Mouse (Mus musculus) cerebellum, adult 18-20 months (tissue): ENCODE results near the gene Gata5.
A peak's percentile ranks its signal among the peaks of the same experiment; 100 is the strongest.

Experiments
- DNase-seq, 2 experiments: peaks; one replicate each; pipeline ENCODE4 v3.0.0; 2021

Gene Gata5

GRCm38 (mm10) chr2:180306423-180307168 lies 27.9 kb downstream of the Gata5 start:
- DNase-seq, result peak; percentile 7 to 10

GRCm38 (mm10) chr2:180306009-180306408 lies 28.5 kb downstream of the Gata5 start:
- no peak for DNase-seq

GRCm38 (mm10) chr2:180305490-180305889 lies 29.0 kb downstream of the Gata5 start:
- DNase-seq, result no peak

- no peak for DNase-seq
These were observed 29.9 kb downstream of the Gata5 start for GRCm38 (mm10) chr2:180304554-180304953.

GRCm38 (mm10) chr2:180303468-180303867 lies 31.0 kb downstream of the Gata5 start:
- DNase-seq, result no peak

GRCm38 (mm10) chr2:180302201-180302600 lies 32.3 kb downstream of the Gata5 start:
- DNase-seq, result no peak

- DNase-seq, result no peak
These were observed 33.7 kb downstream of the Gata5 start for GRCm38 (mm10) chr2:180300771-180301170.

- no peak for DNase-seq
These were observed 34.2 kb downstream of the Gata5 start for GRCm38 (mm10) chr2:180300252-180300651.

- DNase-seq, result no peak
These were observed 41.6 kb downstream of the Gata5 start for GRCm38 (mm10) chr2:180292906-180293305.

GRCm38 (mm10) chr2:180292026-180292425 lies 42.5 kb downstream of the Gata5 start:
- DNase-seq, result no peak

GRCm38 (mm10) chr2:180291566-180291965 lies 42.9 kb downstream of the Gata5 start:
- no peak for DNase-seq

- no peak for DNase-seq
These were observed 44.0 kb downstream of the Gata5 start for GRCm38 (mm10) chr2:180290503-180290902.

GRCm38 (mm10) chr2:180289440-180290108 lies 44.9 kb downstream of the Gata5 start, which contains the start of gene Rbbp8nl:
Gene Rbbp8nl (minus strand): TSS chr2:180289879.
- no peak for DNase-seq

GRCm38 (mm10) chr2:180288966-180289365 lies 45.5 kb downstream of the Gata5 start:
- no peak for DNase-seq

- DNase-seq, result no peak
These were observed 55.2 kb downstream of the Gata5 start for GRCm38 (mm10) chr2:180279321-180279720.

- no peak for DNase-seq
These were observed 56.7 kb downstream of the Gata5 start for GRCm38 (mm10) chr2:180277773-180278320.

- no peak for DNase-seq
These were observed 57.6 kb downstream of the Gata5 start for GRCm38 (mm10) chr2:180276851-180277259.

GRCm38 (mm10) chr2:180276385-180276784 lies 58.1 kb downstream of the Gata5 start:
- DNase-seq, result no peak

GRCm38 (mm10) chr2:180275836-180276235 lies 58.7 kb downstream of the Gata5 start:
- DNase-seq, result peak; percentile 72 to 82
